Mouse (Mus musculus) testis, adult 2 months (tissue): Measurements from ENCODE around the gene Galnt2. TPM values are rescaled to one million over a fixed set of nuclear protein-coding genes. Genes with fewer than 3 reads are reported as not detected.

Experiments used
- H3K27ac ChIP-seq: fragments of 200-500 bp; 2 replicates; pipeline ENCODE4 v1.5.1; 2012; ENCODE audit warnings: low read depth, low read length; ENCODE audit not compliant: control insufficient read depth, insufficient read depth
- H3K27me3 ChIP-seq: fragments of 200-500 bp; 2 replicates; pipeline ENCODE4 v1.6.1; 2012; ENCODE audit warnings: mild to moderate bottlenecking, low read length, moderate library complexity; ENCODE audit not compliant: control insufficient read depth, insufficient read depth
- H3K36me3 ChIP-seq: fragments of 200-500 bp; 2 replicates; pipeline ENCODE4 v1.6.1; 2012; ENCODE audit warnings: mild to moderate bottlenecking, low read length; ENCODE audit not compliant: control insufficient read depth, insufficient read depth
- H3K4me1 ChIP-seq: fragments of 200-500 bp; 2 replicates; pipeline ENCODE4 v1.6.1; 2012; ENCODE audit warnings: low read length; ENCODE audit not compliant: control insufficient read depth, insufficient read depth
- H3K4me3 ChIP-seq: fragments of 200-500 bp; 2 replicates; pipeline ENCODE4 v1.5.1; 2012; ENCODE audit warnings: low read depth, mild to moderate bottlenecking, low read length, moderate library complexity, mixed read lengths; ENCODE audit not compliant: control insufficient read depth
- CTCF ChIP-seq: fragments of 200-500 bp; IDR thresholded peaks from 2 replicates; pipeline ENCODE4 v1.5.1; 2012; ENCODE audit warnings: low read depth, mild to moderate bottlenecking, inconsistent platforms, low read length, moderate library complexity; ENCODE audit not compliant: control insufficient read depth, insufficient read depth, insufficient replicate concordance
- POLR2A ChIP-seq: fragments of 200-500 bp; IDR thresholded peaks from 2 replicates; pipeline ENCODE4 v1.6.1; 2012; ENCODE audit warnings: low read depth, mild to moderate bottlenecking, inconsistent platforms, low read length, moderate library complexity; ENCODE audit not compliant: control insufficient read depth
- polyA plus RNA-seq: library from polyadenylated mRNA; depleted of rRNA; stranded (reverse); fragments of >200 nt; gene quantifications from 2 replicates; pipeline ENCODE4 v1.2.3, GENCODE M21; 2012

Galnt2 gene
- polyA plus RNA-seq, 1 experiment = 0.91 TPM

DNA sequence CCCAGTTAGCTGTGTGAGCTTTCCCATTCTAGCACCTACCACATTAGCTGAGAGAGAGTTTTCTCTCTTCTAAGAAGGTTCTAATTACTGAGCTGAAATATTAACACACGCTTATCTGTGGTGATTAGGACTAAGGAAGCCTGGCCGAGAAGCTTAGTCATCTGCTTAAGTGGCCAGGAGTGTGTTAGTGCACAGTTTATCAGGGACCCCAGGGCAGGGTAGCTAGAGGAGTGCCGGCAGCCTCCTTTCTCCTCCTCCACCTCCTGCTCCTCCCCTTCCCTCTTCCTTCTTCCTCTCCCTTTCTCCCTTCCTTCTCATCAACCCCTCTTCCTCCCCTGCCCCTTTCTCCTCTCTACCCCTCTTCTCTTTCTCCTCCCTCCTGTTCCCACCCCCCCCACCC is 19.1 kb downstream of the Galnt2 start:
- no peaks in the 10 kb centered on the region for H3K27me3 ChIP-seq
- no peak overlapping the region for H3K27ac ChIP-seq
- no peak for TF ChIP-seq POLR2A
- no peak for TF ChIP-seq CTCF
- no peaks in the 10 kb centered on the region for H3K36me3 ChIP-seq
- H3K4me1 ChIP-seq = no peaks in the 10 kb centered on the region
- no peak overlapping the region for H3K4me3 ChIP-seq

DNA sequence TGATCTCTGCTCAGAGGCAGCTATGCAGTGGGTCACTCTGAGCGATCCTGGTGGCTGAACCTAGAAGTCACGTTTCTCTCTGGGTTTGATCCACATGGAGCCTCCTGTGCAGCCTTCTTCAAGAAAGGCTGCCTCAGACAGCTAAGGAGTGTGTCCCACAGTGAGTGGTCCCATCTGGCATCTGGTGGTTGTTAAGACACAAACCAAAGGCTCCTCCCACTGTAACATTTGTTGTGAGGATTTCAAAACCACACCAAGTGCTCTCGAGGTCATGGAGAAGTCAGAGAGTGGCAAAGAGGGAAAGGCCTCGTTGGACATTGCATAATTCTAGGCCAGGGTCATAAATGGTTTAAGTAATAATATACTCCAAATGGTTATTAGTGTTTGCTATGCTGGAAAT is 19.6 kb downstream of the Galnt2 start:
- no peaks in the 10 kb centered on the region for H3K36me3 ChIP-seq
- no peak overlapping the region for H3K4me3 ChIP-seq
- no peak overlapping the region for H3K27ac ChIP-seq
- H3K4me1 ChIP-seq = no peaks in the 10 kb centered on the region
- H3K27me3 ChIP-seq = no peaks in the 10 kb centered on the region
- no peak for TF ChIP-seq POLR2A
- no peak for TF ChIP-seq CTCF

DNA sequence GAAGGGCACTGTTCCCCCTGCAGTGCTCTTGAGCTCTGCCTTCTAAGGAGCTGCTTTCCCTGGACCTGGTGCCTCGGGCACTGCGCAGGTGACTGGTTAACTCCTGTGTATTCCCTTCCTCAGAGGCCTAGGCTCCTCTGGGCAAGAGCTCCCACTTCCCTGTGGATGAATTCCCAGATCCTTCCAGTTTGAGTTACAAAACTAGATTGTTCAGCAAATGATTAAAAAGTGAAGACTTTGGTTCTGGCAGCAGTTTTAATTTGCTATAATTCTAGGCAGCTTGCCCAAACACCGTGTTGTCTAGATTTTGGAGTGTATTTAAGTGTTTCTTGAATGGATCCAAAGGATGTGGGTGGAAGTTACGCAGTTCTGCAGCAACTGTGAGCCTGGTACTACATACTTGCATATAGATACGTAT is 21.4 kb downstream of the Galnt2 start:
- Histone ChIP-seq H3K4me3 (no peak overlapping the region), H3K36me3 (no peaks in the 10 kb centered on the region), H3K27me3 (no peaks in the 10 kb centered on the region), H3K4me1 (no peaks in the 10 kb centered on the region; the same call in 1 of the 2 replicates), H3K27ac (no peak overlapping the region)
- TF ChIP-seq POLR2A = no peak
- TF ChIP-seq CTCF = no peak

DNA sequence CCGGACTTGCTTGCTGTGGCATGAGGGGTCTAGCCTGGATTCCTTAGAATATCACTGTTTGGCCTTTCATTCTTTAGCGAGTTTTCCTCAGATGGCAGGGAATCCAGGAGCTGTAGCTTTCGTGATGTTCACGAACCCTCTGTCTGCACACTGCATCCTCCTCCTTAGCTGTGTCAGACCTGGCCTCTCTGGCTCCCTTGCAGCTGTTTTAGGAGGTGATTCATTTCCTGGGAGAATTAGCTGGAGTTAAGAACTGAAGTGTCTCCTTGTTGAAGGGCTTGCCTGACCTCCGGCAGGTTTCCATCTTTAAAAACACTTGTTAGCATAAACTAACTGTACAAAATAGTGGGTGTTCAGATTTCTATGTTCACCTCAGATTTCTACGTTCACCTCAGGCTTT is 22.7 kb downstream of the Galnt2 start:
- TF ChIP-seq POLR2A (no peak), CTCF (no peak)
- no peaks in the 10 kb centered on the region; the same call in 1 of the 2 replicates for H3K4me1 ChIP-seq
- H3K4me3 ChIP-seq = no peak overlapping the region
- H3K36me3 ChIP-seq = no peaks in the 10 kb centered on the region
- H3K27me3 ChIP-seq = no peaks in the 10 kb centered on the region
- no peak overlapping the region for H3K27ac ChIP-seq

DNA sequence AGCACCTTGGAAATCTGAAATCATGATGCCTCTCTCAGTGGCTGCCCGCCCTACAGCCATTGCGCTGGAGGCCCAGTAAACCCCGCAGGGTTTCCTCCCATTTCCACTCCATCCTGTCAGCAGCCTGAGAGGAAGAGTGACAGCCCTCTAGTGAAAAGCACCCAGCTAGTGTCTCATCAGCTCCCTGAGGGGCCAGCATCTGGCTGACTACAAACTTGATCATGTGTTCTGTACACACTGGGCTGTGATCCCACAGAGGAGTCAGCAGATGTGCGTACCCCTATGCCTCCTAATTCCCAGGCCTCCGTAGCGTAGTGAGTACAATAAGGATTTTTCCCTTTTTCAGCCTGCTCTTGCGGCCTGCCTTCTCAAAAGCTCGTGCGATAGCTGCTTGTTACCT is 25.6 kb downstream of the Galnt2 start:
- Histone ChIP-seq H3K4me3 (no peak overlapping the region), H3K4me1 (no peaks in the 10 kb centered on the region; the same call in 1 of the 2 replicates), H3K36me3 (no peaks in the 10 kb centered on the region), H3K27ac (no peak overlapping the region), H3K27me3 (no peaks in the 10 kb centered on the region)
- TF ChIP-seq POLR2A (no peak), CTCF (no peak)

GRCm38 (mm10) chr8:124257363-124257762 is 26.2 kb downstream of the Galnt2 start:
- H3K27ac ChIP-seq = no peak overlapping the region
- H3K4me1 ChIP-seq = no peaks in the 10 kb centered on the region; the same call in 1 of the 2 replicates
- H3K27me3 ChIP-seq = no peaks in the 10 kb centered on the region
- no peak overlapping the region for H3K4me3 ChIP-seq
- TF ChIP-seq CTCF = no peak
- TF ChIP-seq POLR2A = no peak
- H3K36me3 ChIP-seq = no peaks in the 10 kb centered on the region

DNA sequence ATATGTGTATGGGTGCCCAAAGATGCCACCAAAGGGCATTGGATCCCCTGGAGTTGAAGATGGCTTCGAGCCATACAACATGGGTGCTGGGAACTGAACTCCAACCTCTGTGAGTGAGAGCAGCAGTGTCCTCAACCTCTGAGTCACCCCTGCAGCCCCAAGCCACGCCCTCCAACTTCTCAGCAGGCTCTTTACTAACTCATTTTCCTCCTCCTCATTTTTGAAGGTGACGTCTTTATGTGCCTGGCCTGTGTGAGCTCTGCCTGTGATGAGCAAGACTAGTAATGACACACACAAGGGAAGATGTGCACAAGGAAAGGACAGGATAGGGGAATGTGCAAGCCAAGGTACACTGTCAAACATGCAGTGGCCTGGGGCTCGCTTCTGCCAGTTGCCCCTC is 28.0 kb downstream of the Galnt2 start:
- H3K27me3 ChIP-seq = no peaks in the 10 kb centered on the region
- no peaks in the 10 kb centered on the region; the same call in 1 of the 2 replicates for H3K4me1 ChIP-seq

GRCm38 (mm10) chr8:124259925-124260324 is 28.7 kb downstream of the Galnt2 start:
- no peak overlapping the region for H3K4me3 ChIP-seq
- TF ChIP-seq CTCF (no peak), POLR2A (no peak)
- no peaks in the 10 kb centered on the region for H3K27me3 ChIP-seq
- no peak overlapping the region for H3K27ac ChIP-seq
- H3K4me1 ChIP-seq = no peaks in the 10 kb centered on the region; the same call in 1 of the 2 replicates
- no peaks in the 10 kb centered on the region for H3K36me3 ChIP-seq

More for the DNA sequence above, 28.0 kb downstream of the Galnt2 start:
- H3K36me3 ChIP-seq = no peaks in the 10 kb centered on the region
- TF ChIP-seq CTCF (no peak), POLR2A (no peak)
- no peak overlapping the region for H3K27ac ChIP-seq
- H3K4me3 ChIP-seq = no peak overlapping the region
